Mouse (Mus musculus) heart, embryonic 16.5 days (tissue): ENCODE results near the gene Cd2bp2. TPM values are rescaled to one million over a fixed set of nuclear protein-coding genes. Genes with fewer than 3 reads are reported as not detected.
A peak's percentile ranks its signal among the peaks of the same experiment; 100 is the strongest.

Experiments used
- ATAC-seq: fragments of 200-750 bp; cut with Nextera tagmentation; replicated peaks from 2 replicates; pipeline ENCODE4 v1.8.0; 2017; ENCODE audit warnings: moderate number of reproducible peaks; ENCODE audit not compliant: insufficient read depth, low FRiP score; ENCODE audit errors: extremely low read depth
- H3K27ac ChIP-seq: fragments of 300-500 bp; sonication (generic); 2 replicates; pipeline ENCODE4 v1.5.1; 2014; ENCODE audit warnings: mild to moderate bottlenecking, low read length, control low read depth, moderate library complexity
- H3K27me3 ChIP-seq: fragments of 300-500 bp; sonication (generic); 2 replicates; pipeline ENCODE4 v1.6.1; 2014; ENCODE audit warnings: low read length, mixed read lengths; ENCODE audit not compliant: control insufficient read depth, insufficient read depth
- H3K36me3 ChIP-seq: fragments of 300-500 bp; sonication (generic); 2 replicates; pipeline ENCODE4 v1.6.1; 2014; ENCODE audit not compliant: control insufficient read depth, insufficient read depth
- H3K4me1 ChIP-seq: fragments of 300-500 bp; sonication (generic); 2 replicates; pipeline ENCODE4 v1.6.1; 2014; ENCODE audit warnings: low read length, mixed read lengths; ENCODE audit not compliant: control insufficient read depth, insufficient read depth
- H3K4me2 ChIP-seq: fragments of 300-500 bp; sonication (generic); 2 replicates; pipeline ENCODE4 v1.6.1; 2014; ENCODE audit warnings: low read depth, mild to moderate bottlenecking, control low read depth, low read length
- H3K4me3 ChIP-seq: fragments of 300-500 bp; sonication (generic); 2 replicates; pipeline ENCODE4 v1.5.1; 2014; ENCODE audit warnings: mild to moderate bottlenecking, control low read depth, low read length
- H3K9ac ChIP-seq: fragments of 300-500 bp; sonication (generic); 2 replicates; pipeline ENCODE4 v1.6.1; 2014; ENCODE audit warnings: low read length, control low read depth
- H3K9me3 ChIP-seq: fragments of 300-500 bp; sonication (generic); replicated peaks from 2 replicates; pipeline ENCODE4 v1.6.1; 2016; ENCODE audit warnings: low read length; ENCODE audit not compliant: control insufficient read depth
- WGBS: fragments of 180-500 bp; shearing (Covaris S2); extraction: QIAGEN DNeasy Blood & Tissue Kit; methylation state at CpG from one replicate; pipeline ENCODE4 v1.1.7; 2014; 5-methylcytosine and 5-hydroxymethylcytosine counted together
- polyA plus RNA-seq: library from polyadenylated mRNA; unstranded; fragments of >200 nt; fragmentation: Nextera tagmentation; extraction: Ambion mirVana; gene quantifications from 2 replicates; pipeline ENCODE4 v1.2.1, GENCODE M21; 2015

Cd2bp2 gene
- polyA plus RNA-seq, 1 experiment from 2014 or later, result 42.2 TPM

GRCm38 (mm10) chr7:127218670-127219069 is 22.8 kb upstream of the Cd2bp2 start:
- peak overlapping the region; percentile 28; the same call in 1 of the 2 replicates for H3K27ac ChIP-seq

DNA sequence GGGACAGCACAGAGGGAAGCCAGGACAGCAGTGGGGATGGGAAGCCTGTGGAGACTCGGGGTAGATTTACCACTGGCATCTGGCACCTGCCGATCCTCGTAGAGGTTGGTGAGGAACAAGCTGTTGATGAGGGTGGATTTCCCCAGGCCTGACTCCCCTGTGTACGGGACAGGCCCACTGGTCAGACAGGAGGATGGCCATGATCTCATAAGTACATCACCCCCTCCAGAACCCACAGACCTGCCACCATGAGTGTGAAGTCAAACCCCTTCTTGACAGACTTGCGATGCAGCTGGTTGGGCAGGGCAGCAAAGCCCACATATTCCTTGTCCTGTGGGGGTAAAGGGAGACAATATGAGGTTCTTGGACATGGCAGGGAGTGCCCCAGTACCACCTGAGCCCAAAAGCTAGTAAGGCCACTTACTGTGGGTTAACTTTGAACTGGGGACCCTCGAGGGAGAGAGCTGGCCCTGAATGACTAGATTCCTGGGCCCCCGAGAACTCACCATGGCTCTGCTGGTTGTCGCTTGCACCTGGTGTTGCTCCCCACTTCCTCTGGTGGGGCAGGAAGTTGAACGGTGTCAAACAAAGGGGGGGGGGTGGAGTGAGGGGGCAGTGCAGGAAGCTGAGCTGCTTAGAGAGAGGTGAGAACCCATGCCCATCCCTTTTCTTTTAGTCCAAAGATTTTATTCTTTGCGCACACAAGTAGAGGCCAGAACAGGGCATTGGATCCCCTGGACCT is 22.2 kb upstream of the Cd2bp2 start:
- H3K4me1 ChIP-seq, result peaks cover 29% of the 10 kb centered on the region
- ATAC-seq, result 0 out of 2 replicates have a peak, but pooled peaks have one; percentile 11
- peak overlapping the region; percentile 33 for H3K4me3 ChIP-seq

More at GRCm38 (mm10) chr7:127218670-127219069, 22.8 kb upstream of the Cd2bp2 start:
- ATAC-seq, result no peak
- H3K4me3 ChIP-seq, result no peak overlapping the region
- no peaks in the 10 kb centered on the region for H3K36me3 ChIP-seq
- H3K4me1 ChIP-seq, result peaks cover 29% of the 10 kb centered on the region
- WGBS, result 81% methylated on average over 4 of the region's 4 CpGs
- H3K9ac ChIP-seq, result no peak overlapping the region
- no peaks in the 10 kb centered on the region for H3K9me3 ChIP-seq
- no peak overlapping the region for H3K4me2 ChIP-seq
- no peaks in the 10 kb centered on the region for H3K27me3 ChIP-seq

GRCm38 (mm10) chr7:127217475-127217874 is 21.6 kb upstream of the Cd2bp2 start:
- peak overlapping the region; percentile 33 for H3K4me3 ChIP-seq
- H3K4me1 ChIP-seq, result peaks cover 29% of the 10 kb centered on the region
- no peak for ATAC-seq
- H3K4me2 ChIP-seq, result peak overlapping the region; percentile 51
- peak overlapping the region; percentile 64 for H3K9ac ChIP-seq
- H3K36me3 ChIP-seq, result no peaks in the 10 kb centered on the region
- no peaks in the 10 kb centered on the region for H3K9me3 ChIP-seq
- WGBS, result 47% methylated on average over 6 of the region's 6 CpGs
- H3K27me3 ChIP-seq, result no peaks in the 10 kb centered on the region
- peak overlapping the region; percentile 79 for H3K27ac ChIP-seq

More for the DNA sequence above, 22.2 kb upstream of the Cd2bp2 start:
- Histone ChIP-seq H3K27me3 (no peaks in the 10 kb centered on the region), H3K36me3 (no peaks in the 10 kb centered on the region), H3K27ac (peak overlapping the region; percentile 79), H3K4me2 (peak overlapping the region; percentile 51), H3K9me3 (no peaks in the 10 kb centered on the region), H3K9ac (peak overlapping the region; percentile 64)
- WGBS, result 53% methylated on average over 10 of the region's 10 CpGs

DNA sequence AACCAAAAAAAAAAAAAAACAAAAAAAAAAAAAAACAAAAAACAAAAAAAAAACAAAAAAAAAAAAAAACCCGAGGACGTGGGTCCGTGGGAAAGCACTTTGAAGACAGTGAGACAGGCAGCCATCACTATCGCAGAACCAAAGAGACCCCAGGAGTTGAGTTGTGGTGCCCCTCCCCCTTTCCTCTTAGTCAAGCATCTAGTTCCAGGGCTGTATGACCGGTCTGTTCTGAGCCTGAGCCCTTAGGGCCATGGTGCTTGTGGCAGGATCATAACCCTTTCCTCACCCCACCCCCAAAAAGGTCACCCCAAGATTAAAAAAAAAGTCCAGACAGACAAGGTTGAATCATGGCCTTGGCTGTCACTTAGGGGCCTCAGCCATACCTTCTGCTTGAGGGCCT is 20.5 kb upstream of the Cd2bp2 start:
- Histone ChIP-seq H3K27ac (no peak overlapping the region), H3K27me3 (no peaks in the 10 kb centered on the region), H3K9me3 (no peaks in the 10 kb centered on the region), H3K4me1 (peaks cover 29% of the 10 kb centered on the region), H3K36me3 (no peaks in the 10 kb centered on the region), H3K4me2 (no peak overlapping the region), H3K4me3 (no peak overlapping the region), H3K9ac (no peak overlapping the region)
- 81% methylated on average over 5 of the region's 5 CpGs for WGBS
- no peak for ATAC-seq

- H3K4me2 ChIP-seq, result peak overlapping the region; percentile 70
- ATAC-seq, result peak; percentile 49; the same call in 1 of the 2 replicates
- H3K9me3 ChIP-seq, result no peaks in the 10 kb centered on the region
- peaks cover 29% of the 10 kb centered on the region for H3K4me1 ChIP-seq
- peak overlapping the region; percentile 40 for H3K27ac ChIP-seq
- H3K36me3 ChIP-seq, result no peaks in the 10 kb centered on the region
- H3K9ac ChIP-seq, result peak overlapping the region; percentile 73
- 22% methylated on average over 33 of the region's 33 CpGs for WGBS
- H3K4me3 ChIP-seq, result peak overlapping the region; percentile 50
- H3K27me3 ChIP-seq, result no peaks in the 10 kb centered on the region
Measured at GRCm38 (mm10) chr7:127214981-127215871, 19.4 kb upstream of the Cd2bp2 start.

GRCm38 (mm10) chr7:127214521-127214920 is 18.7 kb upstream of the Cd2bp2 start:
- WGBS, result 49% methylated on average over 21 of the region's 21 CpGs
- no peaks in the 10 kb centered on the region for H3K27me3 ChIP-seq
- peaks cover 31% of the 10 kb centered on the region for H3K4me1 ChIP-seq
- H3K36me3 ChIP-seq, result no peaks in the 10 kb centered on the region
- peak overlapping the region; percentile 73 for H3K9ac ChIP-seq
- peak overlapping the region; percentile 50 for H3K4me3 ChIP-seq
- no peak for ATAC-seq
- peak overlapping the region; percentile 70 for H3K4me2 ChIP-seq
- H3K9me3 ChIP-seq, result no peaks in the 10 kb centered on the region
- H3K27ac ChIP-seq, result peak overlapping the region; percentile 40

DNA sequence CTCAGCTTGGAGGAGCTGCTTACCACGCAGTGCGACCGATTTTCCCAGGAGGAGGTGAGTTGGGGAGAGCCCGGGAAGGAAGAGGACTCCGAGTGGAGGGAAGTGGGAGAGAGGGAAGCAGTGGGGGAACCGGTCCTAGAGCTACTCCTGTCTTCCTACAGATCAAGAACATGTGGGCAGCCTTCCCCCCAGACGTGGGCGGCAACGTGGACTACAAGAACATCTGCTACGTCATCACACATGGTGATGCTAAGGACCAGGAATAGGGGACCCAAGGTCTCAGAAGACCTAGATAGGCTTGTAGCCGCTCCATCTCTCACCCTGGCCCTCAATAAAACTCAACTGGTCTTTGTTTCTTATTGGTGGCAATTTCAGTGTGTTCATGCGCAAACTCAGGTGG is 18.1 kb upstream of the Cd2bp2 start:
- WGBS, result 53% methylated on average over 12 of the region's 12 CpGs
- ATAC-seq, result no peak
- Histone ChIP-seq H3K9me3 (no peaks in the 10 kb centered on the region), H3K4me2 (peak overlapping the region; percentile 70; the same call in 1 of the 2 replicates), H3K36me3 (no peaks in the 10 kb centered on the region), H3K27me3 (no peaks in the 10 kb centered on the region), H3K27ac (no peak overlapping the region), H3K4me3 (no peak overlapping the region), H3K4me1 (peaks cover 33% of the 10 kb centered on the region), H3K9ac (no peak overlapping the region; the same call in 1 of the 2 replicates)

GRCm38 (mm10) chr7:127213485-127213884 is 17.6 kb upstream of the Cd2bp2 start:
- ATAC-seq, result no peak
- no peaks in the 10 kb centered on the region for H3K36me3 ChIP-seq
- H3K4me3 ChIP-seq, result no peak overlapping the region
- no peaks in the 10 kb centered on the region for H3K27me3 ChIP-seq
- H3K27ac ChIP-seq, result no peak overlapping the region
- 46% methylated on average over 7 of the region's 7 CpGs for WGBS
- peaks cover 33% of the 10 kb centered on the region for H3K4me1 ChIP-seq
- no peak overlapping the region for H3K9ac ChIP-seq
- no peaks in the 10 kb centered on the region for H3K9me3 ChIP-seq
- no peak overlapping the region for H3K4me2 ChIP-seq
